ENCODE assay signal across 8 mouse cellular contexts in the genomic region with DNA sequence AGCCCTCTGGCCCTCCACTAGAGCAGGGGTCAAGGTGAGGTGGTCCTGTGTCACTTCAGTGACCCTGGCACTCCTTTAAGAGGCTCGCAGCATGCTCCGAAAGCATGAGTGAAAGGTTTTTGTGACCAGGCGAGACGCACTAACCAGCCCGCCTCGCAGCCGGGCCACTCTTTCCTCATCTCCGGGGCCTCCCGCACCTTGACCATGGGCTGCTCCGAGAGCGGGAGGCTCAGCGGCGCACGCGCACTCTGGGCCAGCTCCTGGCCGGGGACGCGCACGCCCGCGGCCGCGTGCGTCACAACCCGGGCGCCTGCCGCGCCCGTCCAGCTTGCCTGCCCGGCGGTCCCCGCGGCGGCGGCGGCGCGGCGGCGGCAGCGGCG. TPM values are rescaled to one million over a fixed set of nuclear protein-coding genes. Genes with fewer than 3 reads are reported as not detected.
DNase-seq lines count a peak whose midpoint lies in the region; ATAC-seq lines count a peak whose summit lies in the region.

No protein-coding gene starts in this region.

- no peaks in the 10 kb centered on the region for H3K9me3 ChIP-seq in hindbrain, embryonic 12.5 days (replicated peaks)

- H3K27ac ChIP-seq in hindbrain, embryonic 12.5 days = peak overlapping the region; percentile 85

- ATAC-seq in hindbrain, embryonic 12.5 days (ENCODE audit: low FRiP score) = peak; percentile 82

- H3K4me3 ChIP-seq in hindbrain, embryonic 12.5 days = peak overlapping the region; percentile 83

- H3K4me1 ChIP-seq in hindbrain, embryonic 12.5 days = peaks cover 34% of the 10 kb centered on the region

- H3K36me3 ChIP-seq in hindbrain, embryonic 12.5 days = no peaks in the 10 kb centered on the region

- WGBS in hindbrain, embryonic 12.5 days = under 1% methylated on average over 35 of the region's 42 CpGs

- peaks cover 8% of the 10 kb centered on the region; the same call in 1 of the 2 replicates for H3K27me3 ChIP-seq in hindbrain, embryonic 12.5 days

- peak overlapping the region; percentile 86 for H3K9ac ChIP-seq in hindbrain, embryonic 12.5 days

- H3K4me2 ChIP-seq in hindbrain, embryonic 12.5 days (replicated peaks) = peak overlapping the region; percentile 77

- DNase-seq in MN1 (ENCODE audit: low spot score) = peak; percentile 89
- peak; percentile 94 to 97 for DNase-seq in cerebellum, postnatal 10 days
- peak; percentile 75 to 85 for DNase-seq in frontal cortex, postnatal 10 days (ENCODE audit: low spot score in 2 of 2)
- peak; percentile 71 to 79 for DNase-seq in layer of hippocampus, postnatal 25 days (ENCODE audit: extremely low spot score in 1 of 2, low spot score in 1 of 2)
- DNase-seq in lung, postnatal 14 days = peak; percentile 90
- DNase-seq in ovary, postnatal 36 days (ENCODE audit: low spot score) = peak; percentile 90
- DNase-seq in thymus, postnatal 14 days = peak; percentile 65

RNA-seq across cellular contexts. Expression of a gene that starts 2.7 kb away (rescaled TPM):
- 59.3 and 63.8 TPM in 2 replicates for polyA plus RNA-seq in hindbrain, embryonic 12.5 days (2016; fragmentation: Nextera tagmentation; extraction: Ambion mirVana)
- total RNA-seq in layer of hippocampus, postnatal 25 days (2021) = 10 to 100 TPM; 38.7 to 38.8 TPM

RNA-seq across cellular contexts. Expression of a gene that starts 29.9 kb away (rescaled TPM):
- 40.0 and 41.4 TPM in 2 replicates for polyA plus RNA-seq in hindbrain, embryonic 12.5 days (2016; fragmentation: Nextera tagmentation; extraction: Ambion mirVana)
- 10 to 100 TPM; 18.2 to 18.4 TPM for total RNA-seq in layer of hippocampus, postnatal 25 days (2021)

RNA-seq across cellular contexts. Expression of a gene that starts 42.6 kb away (rescaled TPM):
- polyA plus RNA-seq in hindbrain, embryonic 12.5 days (2016; fragmentation: Nextera tagmentation; extraction: Ambion mirVana) = 50.4 and 54.8 TPM in 2 replicates
- 10 to 100 TPM; 49.3 to 53.9 TPM for total RNA-seq in layer of hippocampus, postnatal 25 days (2021)

Comparison
In these comparisons a context has a peak if more than half of its experiments do, and no peak if none do; other contexts are left out.
1. Peak in every context shown above with its lines: DNase-seq, ATAC-seq, H3K4me3 ChIP-seq and H3K27ac ChIP-seq.